Mouse (Mus musculus) liver, embryonic 16.5 days (tissue): Measurements from ENCODE around the gene Ralb. TPM values are rescaled to one million over a fixed set of nuclear protein-coding genes. Genes with fewer than 3 reads are reported as not detected.

Source experiments
- ATAC-seq: fragments of 200-750 bp; cut with Nextera tagmentation; 2 replicates; pipeline ENCODE4 v1.8.0; 2017; ENCODE audit warnings: low read depth, mild to moderate bottlenecking, moderate number of reproducible peaks, moderate library complexity
- H3K27ac ChIP-seq: fragments of 300-500 bp; sonication (generic); 2 replicates; pipeline ENCODE4 v1.5.1; 2014; ENCODE audit warnings: mild to moderate bottlenecking, low read length
- H3K27me3 ChIP-seq: fragments of 300-500 bp; sonication (generic); 2 replicates; pipeline ENCODE4 v1.6.1; 2014; ENCODE audit warnings: low read depth, low read length, mixed read lengths; ENCODE audit not compliant: control insufficient read depth, insufficient read depth
- H3K36me3 ChIP-seq: fragments of 300-500 bp; sonication (generic); 2 replicates; pipeline ENCODE4 v1.6.1; 2014; ENCODE audit warnings: mild to moderate bottlenecking; ENCODE audit not compliant: control insufficient read depth, insufficient read depth
- H3K4me1 ChIP-seq: fragments of 300-500 bp; sonication (generic); 2 replicates; pipeline ENCODE4 v1.6.1; 2014; ENCODE audit warnings: low read depth, low read length, mixed read lengths; ENCODE audit not compliant: control insufficient read depth
- H3K4me2 ChIP-seq: fragments of 300-500 bp; sonication (generic); 2 replicates; pipeline ENCODE4 v1.6.1; 2014; ENCODE audit warnings: low read depth, low read length, mixed read lengths
- H3K4me3 ChIP-seq: fragments of 300-500 bp; sonication (generic); 2 replicates; pipeline ENCODE4 v1.5.1; 2014; ENCODE audit warnings: low read depth, mild to moderate bottlenecking, low read length
- H3K9ac ChIP-seq: fragments of 300-500 bp; sonication (generic); 2 replicates; pipeline ENCODE4 v1.6.1; 2014; ENCODE audit warnings: low read depth, low read length
- H3K9me3 ChIP-seq: fragments of 300-500 bp; sonication (generic); replicated peaks from 2 replicates; pipeline ENCODE4 v1.6.1; 2016; ENCODE audit warnings: low read length; ENCODE audit not compliant: control insufficient read depth
- WGBS: fragments of 180-500 bp; shearing (Covaris S2); extraction: QIAGEN DNeasy Blood & Tissue Kit; methylation state at CpG from one replicate; pipeline ENCODE4 v1.1.7; 2014; ENCODE audit not compliant: insufficient replicate concordance; 5-methylcytosine and 5-hydroxymethylcytosine counted together
- polyA plus RNA-seq: library from polyadenylated mRNA; unstranded; fragments of >200 nt; fragmentation: Nextera tagmentation; extraction: Ambion mirVana; gene quantifications from 2 replicates; pipeline ENCODE4 v1.2.1, GENCODE M21; 2015

Ralb gene
- polyA plus RNA-seq, 1 experiment from 2014 or later: 40.5 TPM

DNA sequence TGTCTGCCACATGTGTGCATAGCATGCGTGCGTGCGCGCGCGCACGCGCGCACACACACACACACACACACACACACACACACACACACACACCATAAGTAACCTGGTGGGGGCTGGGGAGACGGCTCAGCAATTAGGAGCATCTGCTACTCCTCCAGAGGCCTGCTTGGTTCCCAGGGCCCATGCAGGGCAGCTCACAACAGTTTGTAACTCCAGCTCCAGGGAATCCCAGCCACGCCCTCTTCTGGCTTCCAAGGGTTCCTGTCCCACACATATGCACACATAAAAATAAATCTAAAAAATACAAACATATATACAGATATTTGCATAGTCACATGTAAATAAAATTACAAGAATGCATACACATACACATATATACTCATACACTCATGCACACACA, 1.9 kb downstream of the Ralb start:
- no peak overlapping the region for H3K27ac ChIP-seq
- 40% methylated on average over 11 of the region's 11 CpGs for WGBS
- H3K9ac ChIP-seq: no peak overlapping the region
- H3K27me3 ChIP-seq: no peaks in the 10 kb centered on the region
- no peak overlapping the region for H3K4me3 ChIP-seq
- no peaks in the 10 kb centered on the region for H3K36me3 ChIP-seq
- peak overlapping the region; percentile 71 for H3K4me2 ChIP-seq
- no peak for ATAC-seq
- no peaks in the 10 kb centered on the region for H3K9me3 ChIP-seq
- peaks cover 33% of the 10 kb centered on the region for H3K4me1 ChIP-seq

DNA sequence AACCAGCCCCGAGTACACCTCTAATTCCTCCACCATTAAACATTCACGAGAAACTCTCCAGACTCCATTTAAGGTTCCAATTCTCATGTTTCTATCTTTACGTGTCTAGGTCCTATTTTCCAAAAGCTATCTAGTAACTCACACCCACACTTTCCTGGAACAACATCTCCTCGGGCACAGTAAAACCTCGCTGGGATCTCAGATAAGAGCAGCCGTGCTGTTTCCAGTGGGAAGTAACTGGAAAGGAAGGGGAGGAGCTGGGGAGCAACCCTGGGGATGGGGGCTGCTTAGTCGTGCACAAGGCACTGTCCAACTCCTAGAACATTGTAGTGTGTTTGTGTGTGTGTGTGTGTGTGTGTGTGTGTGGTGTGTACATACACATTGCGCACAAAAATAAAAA, 2.7 kb downstream of the Ralb start:
- Histone ChIP-seq H3K4me1 (peaks cover 35% of the 10 kb centered on the region), H3K4me2 (no peak overlapping the region)
- WGBS: 32% methylated on average over 8 of the region's 8 CpGs

DNA sequence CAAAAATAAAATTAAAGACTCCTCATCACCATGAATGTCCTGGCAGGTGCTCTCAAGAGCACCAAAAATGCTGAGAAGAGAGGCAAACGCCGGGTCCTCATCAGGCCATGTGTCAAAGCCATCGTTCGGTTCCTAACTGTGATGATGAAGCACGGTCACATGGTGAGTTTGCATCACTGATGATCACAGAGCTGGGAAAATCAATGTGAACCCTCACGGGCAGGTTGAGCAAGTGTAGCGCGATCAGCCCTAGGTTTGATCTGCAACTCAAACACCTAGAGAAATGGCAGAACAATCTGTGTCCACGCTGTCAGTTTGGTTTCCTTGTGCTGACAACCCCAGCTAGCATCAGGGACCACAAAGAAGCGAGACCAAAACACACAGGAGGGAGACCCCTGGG, 5.1 kb downstream of the Ralb start:
- Histone ChIP-seq H3K4me3 (no peak overlapping the region), H3K4me1 (peaks cover 29% of the 10 kb centered on the region), H3K9me3 (no peaks in the 10 kb centered on the region), H3K4me2 (no peak overlapping the region), H3K36me3 (no peaks in the 10 kb centered on the region), H3K27ac (peak overlapping the region; percentile 50; the same call in 1 of the 2 replicates), H3K9ac (no peak overlapping the region), H3K27me3 (no peaks in the 10 kb centered on the region)
- ATAC-seq: no peak
- WGBS: 68% methylated on average over 10 of the region's 10 CpGs

More for the DNA sequence above, 2.7 kb downstream of the Ralb start:
- H3K9ac ChIP-seq: no peak overlapping the region
- H3K9me3 ChIP-seq: no peaks in the 10 kb centered on the region
- no peak overlapping the region for H3K4me3 ChIP-seq
- no peak for ATAC-seq
- no peaks in the 10 kb centered on the region for H3K27me3 ChIP-seq
- no peak overlapping the region for H3K27ac ChIP-seq
- no peaks in the 10 kb centered on the region for H3K36me3 ChIP-seq

- Histone ChIP-seq H3K4me2 (no peak overlapping the region; the same call in 1 of the 2 replicates), H3K4me1 (peaks cover 29% of the 10 kb centered on the region), H3K36me3 (no peaks in the 10 kb centered on the region), H3K9me3 (no peaks in the 10 kb centered on the region), H3K27ac (peak overlapping the region; percentile 56), H3K4me3 (no peak overlapping the region), H3K9ac (no peak overlapping the region), H3K27me3 (no peaks in the 10 kb centered on the region)
- 53% methylated on average over 9 of the region's 9 CpGs for WGBS
- peak; percentile 39; the same call in 1 of the 2 replicates for ATAC-seq
Observed at GRCm38 (mm10) chr1:119498536-119499231, 5.9 kb downstream of the Ralb start.

DNA sequence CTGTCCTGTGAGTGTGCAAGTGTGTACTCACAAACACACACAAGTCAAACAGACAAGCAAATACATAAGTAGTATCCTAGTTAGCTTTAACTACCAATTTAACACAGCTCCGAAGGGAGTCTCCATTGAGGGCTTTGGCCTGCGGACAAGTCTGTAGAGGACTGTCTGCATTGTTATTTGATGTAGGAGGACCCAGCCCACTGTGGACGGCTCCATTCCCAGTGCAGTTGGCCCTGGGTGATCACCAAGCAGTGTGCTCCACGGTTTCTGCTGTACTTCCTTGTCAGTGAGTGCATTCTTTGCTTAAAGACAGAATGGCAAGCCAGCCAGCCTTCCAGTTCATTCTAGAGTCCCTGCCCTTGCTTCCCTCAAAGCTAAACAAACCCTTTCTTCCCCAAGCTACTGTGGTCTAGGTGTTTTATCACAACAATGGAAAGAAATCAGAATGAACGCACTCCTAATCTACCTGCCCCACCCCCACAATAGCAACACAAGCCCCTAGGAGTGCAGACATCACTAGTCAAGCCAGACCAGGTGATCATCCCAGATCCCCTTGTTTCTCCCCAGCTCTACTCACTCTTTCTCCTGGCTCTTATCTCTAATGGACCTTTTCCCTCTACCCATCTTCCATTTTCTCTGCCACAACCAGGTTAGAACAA, 7.1 kb downstream of the Ralb start:
- peaks cover 24% of the 10 kb centered on the region for H3K4me1 ChIP-seq
- no peak overlapping the region for H3K27ac ChIP-seq
- no peak overlapping the region for H3K4me2 ChIP-seq
- no peaks in the 10 kb centered on the region for H3K36me3 ChIP-seq
- no peak overlapping the region for H3K9ac ChIP-seq
- no peaks in the 10 kb centered on the region for H3K9me3 ChIP-seq
- WGBS: 54% methylated on average over 5 of the region's 5 CpGs
- ATAC-seq: no peak
- no peaks in the 10 kb centered on the region for H3K27me3 ChIP-seq
- no peak overlapping the region for H3K4me3 ChIP-seq

- ATAC-seq: no peak
- Histone ChIP-seq H3K4me3 (no peak overlapping the region), H3K9me3 (no peaks in the 10 kb centered on the region), H3K9ac (no peak overlapping the region), H3K36me3 (no peaks in the 10 kb centered on the region), H3K4me1 (peaks cover 27% of the 10 kb centered on the region), H3K27me3 (no peaks in the 10 kb centered on the region), H3K4me2 (no peak overlapping the region), H3K27ac (no peak overlapping the region)
- 67% methylated on average over 6 of the region's 6 CpGs for WGBS
Observed at GRCm38 (mm10) chr1:119495396-119495775, 9.2 kb downstream of the Ralb start.

- H3K36me3 ChIP-seq: no peaks in the 10 kb centered on the region
- H3K4me3 ChIP-seq: no peak overlapping the region
- no peaks in the 10 kb centered on the region for H3K27me3 ChIP-seq
- no peaks in the 10 kb centered on the region for H3K9me3 ChIP-seq
- H3K4me1 ChIP-seq: peaks cover 26% of the 10 kb centered on the region
- 77% methylated on average over 9 of the region's 9 CpGs for WGBS
- no peak overlapping the region for H3K9ac ChIP-seq
- no peak overlapping the region for H3K4me2 ChIP-seq
- no peak for ATAC-seq
- H3K27ac ChIP-seq: no peak overlapping the region
Observed at GRCm38 (mm10) chr1:119494712-119495395, 9.7 kb downstream of the Ralb start.

DNA sequence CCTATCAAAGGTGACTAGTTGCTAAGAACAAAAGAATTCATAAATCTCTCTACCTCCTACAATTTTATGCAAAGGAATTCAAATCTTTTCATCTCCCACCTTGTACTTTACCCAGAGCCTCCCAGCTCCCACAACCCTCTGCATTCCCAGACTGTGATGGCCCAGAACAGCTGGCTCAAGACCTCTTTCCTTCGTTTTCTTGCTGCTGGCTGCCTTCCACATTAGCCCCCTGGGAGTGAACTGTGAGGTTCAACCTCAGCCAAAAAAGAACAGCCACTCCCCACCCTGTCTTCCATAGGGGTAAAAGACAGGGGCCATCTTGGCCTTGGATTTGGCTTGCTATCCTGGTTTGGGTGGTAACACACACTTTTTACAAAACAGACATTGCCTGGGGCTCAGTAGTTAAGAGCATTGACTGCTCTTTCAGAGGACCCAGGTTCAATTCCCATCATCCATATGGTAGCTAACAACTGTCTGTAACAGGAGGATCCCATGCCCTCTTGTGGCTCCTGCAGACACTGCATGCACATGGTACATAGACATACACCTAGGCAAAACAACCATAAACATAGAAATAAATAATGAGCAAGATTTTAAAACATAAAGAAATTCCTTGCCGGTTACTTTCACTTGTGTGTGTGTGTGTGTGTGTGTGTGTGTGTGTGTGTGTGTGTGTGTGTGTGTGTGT, 10.4 kb downstream of the Ralb start:
- H3K9me3 ChIP-seq: no peaks in the 10 kb centered on the region
- H3K27me3 ChIP-seq: no peaks in the 10 kb centered on the region
- no peak overlapping the region for H3K4me3 ChIP-seq
- 52% methylated on average over 2 of the region's 2 CpGs for WGBS
- H3K36me3 ChIP-seq: no peaks in the 10 kb centered on the region
- H3K4me2 ChIP-seq: no peak overlapping the region
- no peak for ATAC-seq
- H3K4me1 ChIP-seq: peaks cover 20% of the 10 kb centered on the region
- H3K9ac ChIP-seq: no peak overlapping the region
- no peak overlapping the region for H3K27ac ChIP-seq
